Mouse (Mus musculus): ENCODE data around the gene Srpr.

Gene Srpr

GRCm38 (mm10) chr9:35262418-35262817 lies 62.4 kb downstream of the Srpr start:
- no peak for DNase-seq (ENCODE audit: low spot score in 2 of 2)

GRCm38 (mm10) chr9:35263431-35263830 lies 63.5 kb downstream of the Srpr start:
- DNase-seq (ENCODE audit: low spot score in 2 of 2), result no peak

- no peak for DNase-seq (ENCODE audit: low spot score in 2 of 2)
These were observed 64.5 kb downstream of the Srpr start for GRCm38 (mm10) chr9:35264509-35264908.

GRCm38 (mm10) chr9:35267146-35267975 lies 67.4 kb downstream of the Srpr start, which contains the start of the genes Fam118b and Rpusd4:
Gene Fam118b (minus strand): TSS chr9:35267805.
Gene Rpusd4 (plus strand): TSS chr9:35267865.
- DNase-seq (ENCODE audit: low spot score in 2 of 2), result peak; percentile 85 to 92

GRCm38 (mm10) chr9:35267976-35268715 lies 68.2 kb downstream of the Srpr start:
- peak in 1 of 2 experiments; percentile 6 for DNase-seq (ENCODE audit: low spot score in 2 of 2)

GRCm38 (mm10) chr9:35277855-35278365 lies 77.9 kb downstream of the Srpr start:
- DNase-seq (ENCODE audit: low spot score in 2 of 2), result no peak

GRCm38 (mm10) chr9:35278451-35278850 lies 78.5 kb downstream of the Srpr start:
- DNase-seq (ENCODE audit: low spot score in 2 of 2), result no peak

GRCm38 (mm10) chr9:35282006-35282850 lies 82.3 kb downstream of the Srpr start:
- peak in 1 of 2 experiments; percentile 61 for DNase-seq (ENCODE audit: low spot score in 2 of 2)

GRCm38 (mm10) chr9:35282851-35283200 lies 82.9 kb downstream of the Srpr start:
- DNase-seq (ENCODE audit: low spot score in 2 of 2), result no peak

GRCm38 (mm10) chr9:35283415-35284069 lies 83.6 kb downstream of the Srpr start:
- DNase-seq (ENCODE audit: low spot score in 2 of 2), result no peak

- no peak for DNase-seq (ENCODE audit: low spot score in 2 of 2)
These were observed 84.4 kb downstream of the Srpr start for GRCm38 (mm10) chr9:35284351-35284750.

GRCm38 (mm10) chr9:35286351-35286750 lies 86.4 kb downstream of the Srpr start:
- DNase-seq (ENCODE audit: low spot score in 2 of 2), result no peak

- no peak for DNase-seq (ENCODE audit: low spot score in 2 of 2)
These were observed 90.0 kb downstream of the Srpr start for GRCm38 (mm10) chr9:35289992-35290391.

- no peak for DNase-seq (ENCODE audit: low spot score in 2 of 2)
These were observed 90.4 kb downstream of the Srpr start for GRCm38 (mm10) chr9:35290417-35290816.

GRCm38 (mm10) chr9:35290916-35291315 lies 90.9 kb downstream of the Srpr start:
- no peak for DNase-seq (ENCODE audit: low spot score in 2 of 2)

GRCm38 (mm10) chr9:35293465-35293864 lies 93.5 kb downstream of the Srpr start:
- no peak for DNase-seq (ENCODE audit: low spot score in 2 of 2)
